8 mouse cellular contexts compared by ENCODE assay signal in the genomic region with DNA sequence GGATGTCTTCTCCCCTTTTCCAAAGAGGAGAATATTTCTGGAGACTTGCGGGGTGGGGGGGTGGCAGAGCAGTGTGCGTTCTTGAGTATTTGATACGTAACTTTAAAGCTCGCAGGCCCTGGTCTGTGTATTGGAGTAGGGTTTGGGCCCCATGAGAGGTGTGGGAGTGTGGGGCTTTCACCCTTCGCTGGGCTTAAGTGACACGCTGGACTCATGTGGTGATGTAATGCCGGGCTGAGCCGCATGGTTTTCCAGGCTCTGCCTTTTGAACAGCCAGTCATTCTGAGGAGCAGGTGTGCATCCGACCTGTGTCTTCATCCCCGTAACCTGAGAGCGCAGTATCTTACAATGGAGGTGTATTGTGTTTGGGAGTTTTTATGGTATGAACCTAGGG.
DNase-seq lines count a peak whose midpoint lies in the region; ATAC-seq lines count a peak whose summit lies in the region.

No protein-coding gene starts in this region.

- intact Hi-C loops in heart, postnatal 14 days (cut with DNase I) = loop anchor here (5.0 kb wide), 2 partner anchors 34 to 91 kb away; no protein-coding TSS in a partner anchor

- H3K9ac ChIP-seq in heart, embryonic 15.5 days = peak overlapping the region; percentile 55
- H3K9ac ChIP-seq in midbrain, embryonic 14.5 days (replicated peaks; ENCODE audit: low read length) = peak overlapping the region; percentile 99

- whole genome bisulfite sequencing in heart, embryonic 15.5 days = 37% methylated on average over 11 of the region's 11 CpGs
- WGBS in hindbrain, embryonic 10.5 days = 21% methylated on average over 11 of the region's 11 CpGs
- WGBS in midbrain, embryonic 14.5 days = 8% methylated on average over 11 of the region's 11 CpGs

- peaks cover 77% of the 10 kb centered on the region for H3K4me1 ChIP-seq in heart, embryonic 15.5 days (replicated peaks)
- peaks cover 86% of the 10 kb centered on the region for H3K4me1 ChIP-seq in hindbrain, embryonic 10.5 days (replicated peaks)
- peaks cover 47% of the 10 kb centered on the region for H3K4me1 ChIP-seq in midbrain, embryonic 14.5 days (ENCODE audit: control insufficient read depth, insufficient read depth, low read length)

- no peaks in the 10 kb centered on the region for H3K9me3 ChIP-seq in heart, embryonic 15.5 days (replicated peaks)
- no peaks in the 10 kb centered on the region for H3K9me3 ChIP-seq in hindbrain, embryonic 10.5 days
- no peaks in the 10 kb centered on the region for H3K9me3 ChIP-seq in midbrain, embryonic 14.5 days (ENCODE audit: control insufficient read depth, low read length)

- ATAC-seq in heart, embryonic 15.5 days (replicated peaks; ENCODE audit: insufficient number of reproducible peaks, insufficient read depth, low FRiP score, low read depth) = no peak
- 0 out of 2 replicates have a peak, but pooled peaks have one; percentile 8 for ATAC-seq in midbrain, embryonic 14.5 days (ENCODE audit: low FRiP score, low TSS enrichment)

- H3K4me2 ChIP-seq in heart, embryonic 15.5 days = peak overlapping the region; percentile 74
- H3K4me2 ChIP-seq in midbrain, embryonic 14.5 days (ENCODE audit: low read length) = peak overlapping the region; percentile 75

- H3K36me3 ChIP-seq in heart, embryonic 15.5 days = peaks cover 5% of the 10 kb centered on the region; the same call in 1 of the 2 replicates
- H3K36me3 ChIP-seq in hindbrain, embryonic 10.5 days = peaks cover 9% of the 10 kb centered on the region; the same call in 1 of the 2 replicates
- H3K36me3 ChIP-seq in midbrain, embryonic 14.5 days (ENCODE audit: control insufficient read depth, insufficient read depth, low read length) = no peaks in the 10 kb centered on the region

- peak overlapping the region; percentile 80 for H3K27ac ChIP-seq in heart, embryonic 15.5 days
- H3K27ac ChIP-seq in hindbrain, embryonic 10.5 days = peak overlapping the region; percentile 99
- H3K27ac ChIP-seq in midbrain, embryonic 14.5 days (replicated peaks; ENCODE audit: low read depth, low read length) = peak overlapping the region; percentile 99

- DNase-seq in heart, postnatal 14 days = no peak
- DNase-seq in cerebellum, adult 8-10 months = peak; percentile 54
- DNase-seq in hindbrain, embryonic 10.5 days (ENCODE audit: low spot score) = peak; percentile 56
- DNase-seq in midbrain, embryonic 14.5 days = peak; percentile 75
- no peak for DNase-seq in urinary bladder, postnatal 4 days (ENCODE audit: low spot score in 2 of 2)
- DNase-seq in gastrocnemius, adult 8-10 months (ENCODE audit: low spot score in 2 of 2) = no peak
- DNase-seq in layer of hippocampus, adult 9-11 months = no peak

- H3K27me3 ChIP-seq in heart, embryonic 15.5 days = no peaks in the 10 kb centered on the region
- H3K27me3 ChIP-seq in hindbrain, embryonic 10.5 days (ENCODE audit: insufficient read depth, poor library complexity, severe bottlenecking) = no peaks in the 10 kb centered on the region
- H3K27me3 ChIP-seq in midbrain, embryonic 14.5 days (ENCODE audit: control insufficient read depth, insufficient read depth, low read length) = no peaks in the 10 kb centered on the region

- H3K4me3 ChIP-seq in heart, embryonic 15.5 days = peak overlapping the region; percentile 49
- H3K4me3 ChIP-seq in hindbrain, embryonic 10.5 days = peak overlapping the region; percentile 88
- peak overlapping the region; percentile 93 for H3K4me3 ChIP-seq in midbrain, embryonic 14.5 days (replicated peaks; ENCODE audit: low read depth, low read length)

Comparison
In these comparisons a context has a peak if more than half of its experiments do, and no peak if none do; other contexts are left out.
1. DNase-seq: peak in cerebellum, adult 8-10 months (single experiment), hindbrain, embryonic 10.5 days (single experiment) and midbrain, embryonic 14.5 days (single experiment); none in heart, postnatal 14 days (0 of 2), urinary bladder, postnatal 4 days (0 of 2), gastrocnemius, adult 8-10 months (0 of 2) and layer of hippocampus, adult 9-11 months (single experiment).
2. Peak in every context shown above with its lines, with median percentiles within 50 percentile points of each other: H3K27ac ChIP-seq and H3K4me3 ChIP-seq.